Mouse (Mus musculus) ES-Bruce4 (cell line): Measurements from ENCODE around the gene Mfap1a.
A peak's percentile ranks its signal among the peaks of the same experiment; 100 is the strongest.

Experiments used
- CTCF ChIP-seq: IDR thresholded peaks from one replicate; pipeline ENCODE4 v1.8.1; 2011; ENCODE audit warnings: low read depth, low read length
- POLR2A ChIP-seq: IDR thresholded peaks from one replicate; pipeline ENCODE4 v1.8.1; 2011; ENCODE audit warnings: low read length; ENCODE audit not compliant: insufficient read depth

GRCm38 (mm10) chr2:121448739-121449535 is 57.5 kb downstream of the Mfap1a start, which contains the start of gene Serf2:
- TF ChIP-seq CTCF (no peak), POLR2A (peak; percentile 93)
